Mouse (Mus musculus) frontal cortex, postnatal 25 days (tissue): ENCODE measurements around the gene Slc7a11.
A peak's percentile ranks its signal among the peaks of the same experiment; 100 is the strongest.

ENCODE experiments used
- DNase-seq, 2 experiments: peaks; one replicate each; pipeline ENCODE4 v3.0.0; 2022; ENCODE audit warnings: low spot score in 2 of 2

Gene Slc7a11

DNA sequence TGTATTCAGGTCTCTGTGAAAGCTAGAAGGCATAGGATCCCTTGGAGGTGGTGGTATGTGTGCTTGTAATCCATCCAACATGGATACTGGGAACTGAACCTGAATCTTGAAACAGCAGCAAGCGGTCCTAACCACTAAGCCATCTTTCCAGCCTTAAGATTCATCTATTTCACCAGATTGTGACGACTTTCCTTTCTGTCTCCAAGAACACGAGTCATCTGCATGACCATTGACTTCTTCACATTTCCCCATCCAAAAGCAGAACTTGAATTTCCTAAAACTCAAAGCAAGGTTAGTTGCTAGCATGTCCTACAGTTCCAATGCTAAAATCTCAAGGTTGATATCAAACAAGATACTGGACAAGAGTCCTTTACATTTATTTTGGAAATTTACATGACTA lies 37.5 kb downstream of the Slc7a11 start:
- no peak for DNase-seq

DNA sequence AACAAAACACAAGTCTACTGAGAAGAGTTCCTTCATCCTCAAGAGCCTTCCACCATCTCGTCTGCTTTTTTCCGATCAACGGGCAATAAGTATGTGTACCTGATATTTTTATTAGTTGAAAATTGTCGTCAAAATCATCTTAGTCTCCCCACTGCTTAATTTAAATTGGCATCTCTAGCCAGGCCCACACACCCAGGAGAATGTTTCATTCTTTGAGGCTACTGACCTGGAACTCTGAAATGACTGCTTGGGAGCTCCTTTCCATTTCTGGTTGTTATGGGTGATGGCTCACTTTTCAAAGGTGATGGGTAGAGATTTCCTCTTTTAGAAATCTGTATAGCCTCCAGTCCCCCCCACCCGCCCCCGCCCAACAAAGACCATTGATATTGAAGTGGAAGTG lies 54.6 kb downstream of the Slc7a11 start:
- no peak for DNase-seq

DNA sequence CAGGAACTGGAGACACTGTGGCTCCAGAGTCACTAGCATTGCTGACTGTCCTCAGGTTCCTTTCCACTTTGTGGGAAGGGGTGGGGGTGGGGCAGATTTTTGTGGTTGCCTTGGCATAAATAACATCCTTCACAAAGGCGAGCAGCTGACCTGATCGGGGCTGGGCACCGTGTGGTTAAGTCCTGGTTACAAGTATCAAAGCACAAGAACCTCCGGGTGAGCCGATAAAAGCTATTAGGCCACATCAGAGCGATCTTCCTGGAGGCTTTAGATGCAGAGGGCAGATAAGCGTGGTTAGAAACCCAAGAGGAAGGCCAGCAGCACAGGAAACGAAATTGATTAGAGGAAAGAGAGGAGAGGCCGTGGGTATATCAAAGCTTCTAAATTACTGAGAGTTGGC lies 55.1 kb downstream of the Slc7a11 start:
- DNase-seq = no peak

DNA sequence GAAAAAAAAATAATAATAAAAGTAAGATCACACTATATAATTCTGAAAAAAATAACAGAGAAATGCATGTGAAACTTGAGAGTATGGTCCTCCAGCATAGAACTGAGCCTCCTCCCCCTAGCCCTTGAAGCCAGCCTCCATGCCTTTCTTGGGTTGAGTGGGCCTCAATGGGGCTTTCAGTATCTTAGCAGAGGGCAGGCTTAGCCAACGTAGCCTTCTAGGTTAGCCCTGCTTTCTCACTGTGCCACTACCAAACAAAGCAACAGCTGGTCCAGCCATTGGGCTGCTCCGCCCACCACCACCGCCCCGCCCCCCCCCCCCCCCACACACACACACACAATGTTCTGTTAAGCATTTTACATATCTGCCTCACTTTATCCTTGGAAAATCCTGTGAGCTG lies 56.1 kb downstream of the Slc7a11 start:
- DNase-seq = no peak

DNA sequence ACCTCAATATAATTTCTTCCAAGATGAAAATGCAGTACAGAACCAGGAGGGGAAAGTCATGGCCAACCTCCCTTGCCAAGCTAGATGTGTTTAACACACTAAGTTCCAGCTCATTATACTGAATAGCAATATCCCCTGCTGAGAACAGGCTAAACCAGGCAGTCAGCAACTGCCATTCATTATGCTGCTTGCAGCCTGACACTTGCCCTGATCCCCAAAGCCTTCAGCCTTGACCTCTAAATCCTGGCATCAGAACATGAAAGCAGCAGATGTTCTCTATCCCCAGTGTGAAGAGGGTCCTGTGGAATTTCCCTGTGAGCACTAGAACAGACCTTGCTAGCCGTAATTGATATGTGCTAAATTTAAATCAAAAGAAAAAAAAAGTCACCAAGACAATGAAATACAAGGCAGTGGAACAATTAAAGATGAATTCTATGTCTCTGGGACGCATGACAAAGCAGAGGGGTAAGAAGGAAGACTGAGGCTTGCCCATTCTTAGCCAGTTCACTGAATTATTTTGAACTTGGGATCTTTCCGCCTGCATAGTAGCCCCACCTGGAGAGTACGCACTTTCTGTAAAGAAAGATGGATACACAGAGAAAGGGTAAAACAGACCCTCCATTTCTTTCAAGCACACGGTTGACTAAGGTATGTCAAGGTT lies 56.7 kb downstream of the Slc7a11 start:
- DNase-seq = no peak

DNA sequence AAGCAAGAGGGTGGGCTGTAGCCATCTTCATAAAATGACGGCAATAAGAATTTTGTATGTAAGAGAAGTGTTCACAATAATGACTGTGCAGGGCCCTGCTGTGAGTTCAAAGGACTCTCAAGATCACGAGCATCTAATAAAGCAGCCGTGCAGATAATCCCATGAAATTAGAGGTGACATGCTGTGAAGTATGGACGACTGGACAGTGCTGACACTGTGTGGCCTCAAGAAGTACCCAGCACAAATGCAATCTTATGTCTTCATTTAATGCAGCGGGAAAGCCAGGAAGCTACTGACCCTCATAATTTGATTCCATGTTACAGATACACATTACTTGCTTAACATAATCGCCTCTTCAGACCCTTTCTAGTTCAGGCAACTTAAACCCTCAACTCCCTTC lies 57.3 kb downstream of the Slc7a11 start:
- DNase-seq = no peak

DNA sequence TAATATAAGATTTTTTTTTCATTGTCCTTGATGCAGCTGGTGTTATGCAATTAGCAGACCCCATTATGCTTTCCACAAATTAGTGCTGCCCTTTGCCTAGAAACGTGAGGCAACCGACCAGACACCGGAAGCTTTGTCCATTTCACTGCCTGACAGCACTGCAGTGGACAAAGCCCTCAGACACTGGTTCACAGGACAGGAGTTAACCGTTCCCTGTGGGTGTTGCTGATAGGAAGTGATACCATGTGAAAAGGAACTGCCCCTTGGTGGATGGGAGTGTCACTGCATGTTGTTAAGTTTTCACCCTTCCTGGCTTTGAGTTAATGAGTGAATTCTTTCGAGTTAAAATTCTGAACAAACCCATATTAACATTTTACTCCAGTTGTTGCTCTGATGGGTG lies 60.7 kb downstream of the Slc7a11 start:
- no peak for DNase-seq

DNA sequence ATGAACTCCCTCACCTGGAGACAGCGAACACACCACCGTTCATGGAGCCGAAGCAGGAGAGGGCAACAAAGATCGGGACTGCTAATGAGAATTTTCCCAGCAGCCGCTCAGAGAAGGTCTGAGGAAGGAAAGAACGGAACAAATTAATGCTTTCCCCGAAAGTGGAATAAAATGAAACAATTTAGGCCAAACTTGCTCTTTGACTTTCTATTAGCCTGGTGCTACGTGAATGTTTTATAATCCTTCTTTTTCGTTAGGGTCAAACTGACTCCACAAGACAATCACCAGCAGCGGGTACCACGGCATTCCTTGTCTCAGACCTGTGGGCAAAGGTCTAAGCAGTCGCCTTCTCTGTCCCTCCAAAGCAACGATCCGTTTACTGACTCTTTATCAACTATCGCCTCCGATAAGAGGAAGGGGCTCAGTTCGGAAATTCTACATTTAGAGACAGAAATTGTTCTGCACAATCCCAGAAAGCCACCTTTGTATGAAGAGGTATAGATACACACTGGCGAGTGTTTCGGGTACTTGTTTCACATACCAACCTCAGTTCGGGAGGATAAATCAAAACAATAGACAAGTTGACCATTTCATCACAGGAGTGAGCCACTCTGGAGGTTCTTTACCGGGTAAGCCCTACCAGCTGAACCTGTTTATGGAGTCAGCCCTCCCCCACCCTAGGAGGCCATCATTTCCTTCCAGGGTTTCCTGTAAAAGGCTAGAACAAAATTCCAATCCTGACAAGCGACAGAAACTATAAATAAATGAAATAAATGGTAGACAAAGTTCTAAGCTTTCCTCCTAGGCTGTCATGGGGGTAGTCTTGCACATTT lies 61.3 kb downstream of the Slc7a11 start:
- DNase-seq = no peak

DNA sequence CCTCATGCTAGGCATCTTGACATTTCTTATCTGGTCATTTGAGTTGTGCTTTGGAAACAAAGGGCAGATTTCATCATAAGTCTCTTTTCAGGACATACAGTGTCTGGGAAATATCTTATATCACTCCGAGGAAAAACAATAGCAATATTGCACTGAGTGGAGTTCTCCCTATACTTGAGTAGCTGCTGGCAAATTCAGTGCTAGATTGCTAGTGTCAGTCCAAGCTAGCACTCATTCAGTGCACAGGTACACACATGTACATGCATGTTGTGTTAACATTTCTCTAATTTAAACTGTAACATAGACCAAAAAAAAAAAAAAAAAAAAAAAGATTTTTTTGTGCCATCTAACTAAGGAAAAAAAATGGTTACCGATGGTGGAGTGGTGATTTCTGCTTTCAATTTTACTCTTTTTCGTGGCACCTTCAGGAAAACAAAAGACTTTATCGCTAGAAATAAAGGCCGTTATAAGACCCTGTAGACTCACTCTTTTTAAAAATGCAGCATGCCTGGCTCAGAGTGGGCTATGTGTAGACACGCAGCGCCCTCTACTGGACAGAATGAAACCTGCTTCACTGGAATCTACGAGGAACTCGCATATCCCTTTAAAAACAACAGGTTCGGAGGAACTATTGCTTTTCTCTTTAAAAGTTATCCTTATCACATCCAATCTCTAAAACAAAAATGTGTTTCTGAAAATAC lies 62.1 kb downstream of the Slc7a11 start:
- peak; percentile 83 to 87 for DNase-seq

DNA sequence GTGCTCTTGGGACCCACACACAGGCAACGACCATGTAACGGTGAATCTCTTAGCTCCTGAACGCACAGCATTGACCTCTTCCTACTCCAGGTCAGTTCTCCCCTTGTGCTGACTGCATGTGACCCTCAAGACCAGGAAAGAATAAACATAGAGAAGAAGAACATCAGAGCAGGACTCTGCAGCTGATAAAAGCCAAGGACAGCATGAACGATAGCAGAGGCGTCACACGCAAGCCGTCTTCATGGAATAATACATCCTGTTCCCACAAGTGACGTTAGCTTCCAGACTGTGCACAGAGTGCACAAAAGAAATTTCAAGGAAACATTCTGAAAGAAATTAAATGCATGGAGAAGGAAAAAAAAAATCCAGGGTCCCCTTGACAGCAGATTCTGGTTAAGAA lies 63.5 kb downstream of the Slc7a11 start:
- DNase-seq = no peak

DNA sequence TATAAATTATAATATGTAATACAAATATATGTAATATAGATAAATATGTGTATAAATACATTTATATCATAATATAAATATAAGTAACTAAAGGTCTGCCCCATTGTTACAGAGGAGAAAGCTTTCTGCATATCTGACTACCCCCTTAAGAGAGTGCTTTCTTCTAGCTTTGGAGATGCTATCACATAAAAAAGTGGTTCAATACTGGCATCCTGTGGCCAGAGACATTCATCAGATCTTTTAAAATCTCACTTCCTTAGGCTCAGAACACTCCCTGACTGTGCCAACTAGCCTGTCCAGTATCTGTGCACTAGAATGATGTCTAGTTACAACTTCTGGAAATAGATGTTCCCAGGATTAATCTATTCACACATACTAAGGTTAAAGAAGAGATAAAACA lies 67.9 kb downstream of the Slc7a11 start:
- no peak for DNase-seq

DNA sequence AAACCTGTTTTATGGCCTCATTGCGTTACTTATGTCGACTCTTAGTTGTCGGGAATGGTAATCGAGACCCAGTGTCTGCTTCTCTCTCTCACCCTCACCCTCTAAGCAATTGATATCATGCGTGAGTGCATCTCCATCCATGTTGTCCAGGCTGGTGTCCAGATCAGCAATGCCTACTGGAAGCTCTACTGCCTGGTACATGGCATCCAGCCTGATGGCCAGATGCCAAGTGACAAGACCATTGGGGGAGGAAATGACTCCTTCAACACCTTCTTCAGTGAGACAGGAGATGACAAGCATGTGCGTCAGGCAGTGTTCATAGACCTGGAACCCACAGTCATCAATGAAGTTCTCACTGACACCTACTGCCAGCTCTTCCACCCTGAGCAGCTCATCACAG lies 73.6 kb downstream of the Slc7a11 start:
- no peak for DNase-seq

DNA sequence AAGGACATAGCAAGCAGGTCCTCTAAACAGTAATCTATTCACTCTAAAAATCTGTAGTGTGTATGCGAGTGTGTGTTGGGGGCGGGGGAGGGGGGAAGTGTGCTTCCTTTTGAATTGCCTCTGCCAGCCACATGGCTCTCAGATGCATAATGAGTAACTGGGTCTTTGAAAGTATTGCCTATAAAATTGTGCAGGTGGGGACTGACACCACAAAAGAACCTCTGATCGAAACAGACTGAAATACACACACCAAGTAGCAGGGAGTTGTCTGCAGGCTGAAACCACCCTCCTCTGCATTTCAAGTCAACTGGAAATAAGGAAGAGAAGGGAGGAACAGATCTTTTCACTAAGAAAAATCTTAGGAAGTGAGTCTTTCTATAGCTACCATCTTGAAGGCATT lies 76.2 kb downstream of the Slc7a11 start:
- no peak for DNase-seq

DNA sequence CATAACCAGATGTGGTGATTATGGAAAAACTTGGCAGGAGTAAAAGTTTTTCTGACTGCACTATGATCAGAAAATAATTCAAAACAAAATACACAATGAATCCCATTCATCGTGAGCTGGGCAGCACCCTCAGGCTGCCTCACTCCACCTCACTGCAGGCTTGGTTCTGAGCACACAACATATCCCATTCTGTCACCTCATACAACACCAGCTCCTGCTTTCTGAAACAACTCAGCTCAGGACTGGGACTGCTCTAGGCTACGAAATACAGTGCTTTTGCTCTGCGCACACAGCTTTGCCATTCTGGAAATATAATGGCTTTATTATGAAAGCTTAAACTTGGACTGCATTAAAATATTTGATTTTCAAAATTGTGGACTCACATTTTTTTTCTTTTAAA lies 79.8 kb downstream of the Slc7a11 start:
- no peak for DNase-seq

DNA sequence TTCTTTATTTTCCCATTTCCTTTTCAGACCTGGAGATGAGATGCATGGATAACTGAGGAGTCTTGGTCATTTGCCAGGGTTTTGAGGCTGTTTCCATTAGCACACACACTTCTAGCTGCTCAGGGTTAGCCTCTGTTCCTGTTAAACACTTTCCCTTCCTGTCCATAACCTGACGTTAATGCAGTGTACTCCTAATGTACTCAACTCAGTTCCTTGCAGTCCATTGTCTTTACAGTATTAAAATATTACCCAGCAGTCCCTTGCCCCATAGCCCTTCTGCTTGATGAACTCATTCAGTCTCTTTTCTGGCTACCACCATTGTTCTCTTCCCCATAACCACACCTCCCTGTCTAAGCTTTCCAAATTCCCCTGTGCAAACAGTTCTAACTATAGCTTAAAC lies 96.3 kb downstream of the Slc7a11 start:
- DNase-seq = no peak

DNA sequence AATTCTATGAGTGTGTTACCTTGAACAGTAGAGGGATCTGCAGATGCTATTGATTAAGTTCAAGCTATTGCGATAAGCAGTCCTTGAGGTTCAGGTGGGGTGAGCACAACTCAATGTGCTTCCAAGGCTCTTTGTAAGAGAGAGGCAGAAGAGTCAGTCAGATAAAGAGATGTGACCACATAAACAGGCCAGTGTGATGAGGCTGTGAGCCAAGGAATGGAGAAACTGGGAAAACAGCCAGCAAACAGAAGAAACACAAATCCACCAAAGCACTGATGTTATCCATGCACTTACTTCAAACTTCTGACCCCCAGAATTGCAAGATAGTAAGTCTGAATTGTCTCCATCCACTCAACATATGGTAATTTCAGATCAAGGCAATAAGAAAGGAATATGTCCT lies 99.0 kb downstream of the Slc7a11 start:
- no peak for DNase-seq

DNA sequence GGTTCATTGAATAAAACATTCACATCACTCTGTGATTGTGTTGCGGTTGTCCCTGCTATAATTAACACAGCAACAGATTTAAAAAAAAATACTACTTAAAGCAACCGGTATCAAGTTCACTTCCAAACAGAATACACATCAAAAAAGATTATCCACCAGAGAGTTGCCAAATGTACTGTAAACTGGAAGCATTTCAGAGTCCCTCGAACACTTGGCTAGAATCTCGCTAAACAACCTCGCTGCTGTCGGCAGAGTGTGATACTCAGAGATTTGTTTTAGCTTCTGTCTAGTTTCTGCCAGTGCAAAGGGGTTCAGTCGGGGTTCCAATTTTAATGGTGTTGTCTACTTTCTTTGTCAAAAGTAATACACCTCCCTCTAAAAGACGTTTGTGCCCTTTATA lies 118.9 kb downstream of the Slc7a11 start:
- no peak for DNase-seq

DNA sequence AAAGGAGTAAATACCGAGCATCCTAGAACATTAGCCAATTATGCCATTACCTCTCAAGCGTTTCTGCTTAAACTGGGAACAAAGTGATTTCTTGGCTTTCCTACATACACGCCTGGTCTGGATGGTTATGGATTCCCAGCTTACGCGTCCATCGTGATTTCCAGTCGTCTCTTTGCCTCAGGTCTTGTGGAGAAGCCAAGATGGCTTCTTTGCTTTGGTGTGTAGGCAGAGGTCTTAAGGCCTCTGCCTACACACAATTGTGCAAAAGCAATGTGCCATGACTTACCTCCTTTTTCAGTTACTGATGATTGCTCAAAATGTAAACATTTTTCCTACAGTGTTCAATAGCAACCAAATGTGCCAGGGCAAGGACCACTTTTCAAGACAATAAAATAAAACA lies 119.5 kb downstream of the Slc7a11 start:
- no peak for DNase-seq

DNA sequence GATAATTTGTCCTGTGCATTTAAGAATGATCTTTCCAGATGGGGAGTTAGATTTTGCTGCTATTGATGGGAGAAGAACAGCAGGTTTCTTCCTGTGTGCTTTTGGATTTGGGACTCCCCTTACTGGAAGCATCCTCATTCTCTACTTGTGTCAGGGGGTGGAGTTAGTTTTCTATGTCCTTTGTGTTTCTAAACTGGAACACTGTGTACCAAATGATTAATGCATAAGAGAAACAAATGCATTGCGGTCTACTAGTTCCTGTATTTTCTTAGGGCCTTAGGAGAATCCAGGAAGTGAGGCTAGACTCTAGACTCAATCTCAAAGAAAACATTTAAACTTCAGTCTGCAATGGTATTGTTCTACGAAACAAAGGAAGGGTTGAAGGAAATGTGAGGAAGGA lies 122.6 kb downstream of the Slc7a11 start:
- no peak for DNase-seq

DNA sequence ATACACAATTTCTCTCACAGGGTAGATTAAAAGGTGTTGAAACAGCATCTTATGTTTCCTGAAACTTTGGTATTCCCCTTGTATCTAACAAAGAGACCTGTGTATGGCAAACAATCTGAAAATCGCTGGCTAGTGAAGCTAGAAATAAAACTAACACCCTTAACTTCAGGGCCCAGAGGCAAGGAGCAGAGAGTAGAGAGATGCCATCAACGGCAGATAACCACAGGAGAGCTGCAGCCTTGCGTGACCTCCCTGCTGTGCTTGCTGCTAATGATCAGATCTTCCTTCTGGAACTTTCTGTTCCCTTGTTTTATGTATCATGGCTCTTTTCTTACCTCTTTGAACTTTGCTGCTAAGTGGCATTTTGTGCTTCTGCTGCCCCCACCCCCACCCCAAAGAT lies 125.3 kb downstream of the Slc7a11 start:
- DNase-seq = no peak

DNA sequence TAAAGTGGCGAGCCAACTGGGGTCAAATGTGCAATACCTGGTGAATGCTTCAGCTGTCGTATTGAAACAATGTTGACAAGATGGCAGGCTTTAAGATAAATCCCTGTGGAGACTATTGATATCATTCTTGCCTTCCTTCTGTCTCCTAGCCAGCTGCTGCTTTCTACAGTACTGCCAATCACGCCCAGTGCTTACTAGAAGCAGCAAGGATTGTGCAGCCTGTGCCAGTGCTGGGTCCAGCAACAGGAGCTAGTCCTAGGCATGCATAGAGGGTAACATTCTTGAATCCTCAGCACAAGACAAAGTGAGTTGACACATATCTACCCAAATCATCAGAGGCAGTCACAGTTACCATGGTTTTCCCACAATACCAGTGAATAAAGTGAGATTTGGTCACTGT lies 129.6 kb downstream of the Slc7a11 start:
- DNase-seq = no peak

DNA sequence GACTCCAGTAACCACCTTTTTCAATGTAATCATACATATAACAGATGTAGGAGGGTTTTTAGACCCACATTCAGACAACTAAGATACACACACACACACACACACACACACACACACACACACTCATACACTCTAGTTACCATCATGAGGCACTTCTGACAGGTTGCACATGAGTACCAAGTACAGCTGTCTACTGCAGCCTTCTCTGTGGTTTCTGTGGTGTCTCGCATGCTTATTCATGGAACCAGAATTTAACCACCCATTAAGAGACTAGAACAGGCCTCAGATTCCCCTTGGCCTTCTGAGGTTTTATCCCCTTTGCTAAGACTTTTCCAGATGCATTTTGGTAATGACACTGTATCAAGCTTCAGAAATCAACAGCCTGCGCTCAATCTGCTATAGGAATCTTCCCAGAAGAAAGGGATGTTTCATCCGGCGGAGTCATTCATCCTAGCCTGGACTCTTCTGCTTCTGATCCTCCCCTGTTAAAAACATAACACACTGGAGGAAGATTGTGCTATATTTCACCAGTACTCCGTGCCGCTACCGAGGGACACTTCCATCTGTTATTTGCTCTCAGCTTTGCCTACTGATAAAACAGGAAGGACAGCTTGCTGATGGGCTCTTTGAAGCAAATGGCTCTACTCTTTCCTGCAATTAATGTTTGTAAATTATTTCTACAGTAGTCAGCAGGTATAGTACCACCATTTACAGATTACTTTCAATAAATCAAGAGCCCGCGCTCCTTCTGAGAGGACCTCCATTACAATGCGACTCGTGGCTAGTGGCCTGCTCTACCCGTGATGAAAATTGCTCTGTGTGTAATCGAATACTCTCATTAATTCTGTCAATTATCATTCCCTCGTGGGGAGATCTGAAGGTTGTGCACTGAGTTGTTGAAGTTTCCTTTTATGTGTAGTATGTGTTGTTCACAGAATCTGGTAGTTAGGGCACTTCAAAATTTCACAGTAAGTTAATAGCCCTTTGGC lies 135.8 kb downstream of the Slc7a11 start:
- DNase-seq = no peak
